Mouse (Mus musculus) liver, adult 2 months (tissue): Measurements from ENCODE around the gene Lhfpl2.

ENCODE experiments used
- CTCF ChIP-seq: fragments of 200-500 bp; IDR thresholded peaks from 2 replicates; pipeline ENCODE4 v1.5.1; 2011; ENCODE audit warnings: low read depth, low read length, control low read depth
- POLR2A ChIP-seq: fragments of 200-500 bp; IDR thresholded peaks from 2 replicates; pipeline ENCODE4 v1.6.1; 2011; ENCODE audit warnings: low read length, control low read depth; ENCODE audit not compliant: insufficient read depth; ENCODE audit errors: extremely low read depth

DNA sequence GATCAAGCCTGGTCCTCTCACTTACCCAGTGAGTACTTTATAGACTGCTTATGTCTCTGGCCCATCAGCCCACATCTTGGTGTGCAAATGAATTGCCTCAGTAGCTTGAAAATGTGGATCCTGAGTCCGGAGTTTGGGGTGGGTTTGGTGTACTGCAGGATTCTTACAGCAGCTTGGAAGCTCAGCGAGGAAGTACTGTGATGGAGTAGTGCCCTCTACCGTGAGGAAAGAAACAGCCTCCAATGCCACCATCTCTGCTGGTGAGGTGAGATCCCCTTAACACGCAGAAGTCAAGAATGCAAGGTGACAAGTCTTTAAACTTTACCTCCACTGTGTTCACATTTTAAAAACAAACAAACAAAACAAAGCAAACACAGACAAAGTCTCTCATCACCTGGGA, 89.7 kb downstream of the Lhfpl2 start:
- TF ChIP-seq CTCF (peak; percentile 59), POLR2A (no peak)
